Mouse (Mus musculus) hindbrain, embryonic 15.5 days (tissue): ENCODE results near the gene Eva1b. TPM values are rescaled to one million over a fixed set of nuclear protein-coding genes. Genes with fewer than 3 reads are reported as not detected.

Experiments
- ATAC-seq: fragments of 200-750 bp; cut with Nextera tagmentation; 2 replicates; pipeline ENCODE4 v1.8.0; 2017; ENCODE audit warnings: low read depth, moderate number of reproducible peaks, moderate TSS enrichment; ENCODE audit not compliant: low FRiP score
- H3K27ac ChIP-seq: fragments of 300-500 bp; sonication (generic); replicated peaks from 2 replicates; pipeline ENCODE4 v1.5.1; 2015; ENCODE audit warnings: mild to moderate bottlenecking, inconsistent platforms
- H3K27me3 ChIP-seq: fragments of 300-500 bp; sonication (generic); 2 replicates; pipeline ENCODE4 v1.6.1; 2015; ENCODE audit warnings: control low read depth, inconsistent platforms
- H3K36me3 ChIP-seq: fragments of 300-500 bp; sonication (generic); 2 replicates; pipeline ENCODE4 v1.6.1; 2015; ENCODE audit warnings: control low read depth, inconsistent platforms
- H3K4me1 ChIP-seq: fragments of 300-500 bp; sonication (generic); replicated peaks from 2 replicates; pipeline ENCODE4 v1.6.1; 2015; ENCODE audit warnings: control low read depth, inconsistent platforms
- H3K4me2 ChIP-seq: fragments of 300-500 bp; sonication (generic); 2 replicates; pipeline ENCODE4 v1.6.1; 2015; ENCODE audit warnings: moderate library complexity, mild to moderate bottlenecking, inconsistent platforms
- H3K4me3 ChIP-seq: fragments of 300-500 bp; sonication (generic); 2 replicates; pipeline ENCODE4 v1.5.1; 2015; ENCODE audit warnings: mild to moderate bottlenecking, inconsistent platforms
- H3K9ac ChIP-seq: fragments of 300-500 bp; sonication (generic); 2 replicates; pipeline ENCODE4 v1.6.1; 2015; ENCODE audit warnings: inconsistent platforms
- H3K9me3 ChIP-seq: fragments of 300-500 bp; sonication (generic); 2 replicates; pipeline ENCODE4 v1.6.1; 2016; ENCODE audit warnings: control low read depth, inconsistent platforms
- WGBS: fragments of 180-500 bp; shearing (Covaris S2); methylation state at CpG from one replicate; pipeline ENCODE4 v1.1.7; 2015; 5-methylcytosine and 5-hydroxymethylcytosine counted together
- polyA plus RNA-seq: library from polyadenylated mRNA; unstranded; fragments of >200 nt; fragmentation: Nextera tagmentation; extraction: Ambion mirVana; gene quantifications from 2 replicates; pipeline ENCODE4 v1.2.1, GENCODE M21; 2015

Eva1b gene
- polyA plus RNA-seq, 1 experiment from 2014 or later = 14.5 TPM

GRCm38 (mm10) chr4:126149041-126149676 lies 1.6 kb downstream of the Eva1b start:
- peak; percentile 23; the same call in 1 of the 2 replicates for ATAC-seq
- no peaks in the 10 kb centered on the region for H3K9me3 ChIP-seq

GRCm38 (mm10) chr4:126149798-126150197 lies 2.3 kb downstream of the Eva1b start:
- H3K27ac ChIP-seq = 0 out of 2 replicates have a peak overlapping the region, but pooled peaks have one; percentile 4
- H3K4me2 ChIP-seq = peak overlapping the region; percentile 57; the same call in 1 of the 2 replicates
- no peak for ATAC-seq
- WGBS = 54% methylated on average over 10 of the region's 10 CpGs
- no peak overlapping the region for H3K9ac ChIP-seq
- H3K4me1 ChIP-seq = peaks cover 22% of the 10 kb centered on the region
- H3K36me3 ChIP-seq = no peaks in the 10 kb centered on the region
- no peak overlapping the region for H3K4me3 ChIP-seq
- no peaks in the 10 kb centered on the region for H3K9me3 ChIP-seq
- H3K27me3 ChIP-seq = peaks cover 34% of the 10 kb centered on the region

More at GRCm38 (mm10) chr4:126149041-126149676, 1.6 kb downstream of the Eva1b start:
- Histone ChIP-seq H3K9ac (peak overlapping the region; percentile 36), H3K4me2 (peak overlapping the region; percentile 57), H3K4me1 (peaks cover 22% of the 10 kb centered on the region), H3K4me3 (peak overlapping the region; percentile 40), H3K36me3 (no peaks in the 10 kb centered on the region), H3K27ac (no peak overlapping the region), H3K27me3 (peaks cover 34% of the 10 kb centered on the region)
- 18% methylated on average over 42 of the region's 42 CpGs for WGBS

GRCm38 (mm10) chr4:126150297-126150948 lies 2.9 kb downstream of the Eva1b start:
- no peak for ATAC-seq
- no peak overlapping the region for H3K9ac ChIP-seq
- H3K27ac ChIP-seq = no peak overlapping the region
- WGBS = 61% methylated on average over 16 of the region's 16 CpGs
- H3K27me3 ChIP-seq = peaks cover 34% of the 10 kb centered on the region
- H3K4me2 ChIP-seq = no peak overlapping the region
- H3K4me1 ChIP-seq = peaks cover 22% of the 10 kb centered on the region
- no peaks in the 10 kb centered on the region for H3K36me3 ChIP-seq
- H3K4me3 ChIP-seq = no peak overlapping the region
- no peaks in the 10 kb centered on the region for H3K9me3 ChIP-seq

- H3K9me3 ChIP-seq = no peaks in the 10 kb centered on the region
- no peak overlapping the region for H3K4me2 ChIP-seq
- 80% methylated on average over 6 of the region's 6 CpGs for WGBS
- H3K27ac ChIP-seq = no peak overlapping the region
- H3K36me3 ChIP-seq = no peaks in the 10 kb centered on the region
- no peak overlapping the region for H3K4me3 ChIP-seq
- H3K27me3 ChIP-seq = peaks cover 34% of the 10 kb centered on the region
- no peak overlapping the region for H3K9ac ChIP-seq
- no peak for ATAC-seq
- H3K4me1 ChIP-seq = peaks cover 22% of the 10 kb centered on the region
Measured at GRCm38 (mm10) chr4:126150949-126151320, 3.4 kb downstream of the Eva1b start.

GRCm38 (mm10) chr4:126151701-126152440 lies 4.3 kb downstream of the Eva1b start:
- peaks cover 22% of the 10 kb centered on the region for H3K4me1 ChIP-seq
- 86% methylated on average over 16 of the region's 16 CpGs for WGBS
- no peak overlapping the region for H3K27ac ChIP-seq
- no peak for ATAC-seq
- no peak overlapping the region for H3K4me3 ChIP-seq
- no peaks in the 10 kb centered on the region for H3K9me3 ChIP-seq
- H3K4me2 ChIP-seq = no peak overlapping the region
- no peak overlapping the region for H3K9ac ChIP-seq
- peaks cover 34% of the 10 kb centered on the region for H3K27me3 ChIP-seq
- H3K36me3 ChIP-seq = no peaks in the 10 kb centered on the region

- H3K36me3 ChIP-seq = no peaks in the 10 kb centered on the region
- H3K9me3 ChIP-seq = no peaks in the 10 kb centered on the region
- ATAC-seq = no peak
- peaks cover 17% of the 10 kb centered on the region for H3K4me1 ChIP-seq
- no peak overlapping the region for H3K9ac ChIP-seq
- peaks cover 27% of the 10 kb centered on the region for H3K27me3 ChIP-seq
- H3K27ac ChIP-seq = no peak overlapping the region
- H3K4me2 ChIP-seq = no peak overlapping the region
- 66% methylated on average over 14 of the region's 14 CpGs for WGBS
- no peak overlapping the region for H3K4me3 ChIP-seq
Measured at GRCm38 (mm10) chr4:126152864-126153263, 5.3 kb downstream of the Eva1b start.

- Histone ChIP-seq H3K27ac (peak overlapping the region; percentile 2; the same call in 1 of the 2 replicates), H3K9ac (no peak overlapping the region), H3K4me3 (no peak overlapping the region), H3K36me3 (no peaks in the 10 kb centered on the region), H3K4me2 (no peak overlapping the region), H3K4me1 (no peaks in the 10 kb centered on the region), H3K9me3 (no peaks in the 10 kb centered on the region), H3K27me3 (peaks cover 6% of the 10 kb centered on the region)
- ATAC-seq = no peak
- 65% methylated on average over 4 of the region's 4 CpGs for WGBS
Measured at GRCm38 (mm10) chr4:126155183-126155582, 7.6 kb downstream of the Eva1b start.

- Histone ChIP-seq H3K4me3 (no peak overlapping the region), H3K9me3 (no peaks in the 10 kb centered on the region), H3K9ac (no peak overlapping the region), H3K27me3 (no peaks in the 10 kb centered on the region), H3K4me2 (no peak overlapping the region), H3K27ac (peak overlapping the region; percentile 2; the same call in 1 of the 2 replicates), H3K4me1 (no peaks in the 10 kb centered on the region), H3K36me3 (no peaks in the 10 kb centered on the region)
- WGBS = 59% methylated on average over 2 of the region's 2 CpGs
- peak; percentile 24; the same call in 1 of the 2 replicates for ATAC-seq
Measured at GRCm38 (mm10) chr4:126155869-126156268, 8.3 kb downstream of the Eva1b start.

- Histone ChIP-seq H3K27ac (no peak overlapping the region), H3K27me3 (no peaks in the 10 kb centered on the region), H3K4me3 (no peak overlapping the region), H3K36me3 (no peaks in the 10 kb centered on the region), H3K4me2 (no peak overlapping the region), H3K4me1 (no peaks in the 10 kb centered on the region), H3K9me3 (no peaks in the 10 kb centered on the region), H3K9ac (no peak overlapping the region)
- ATAC-seq = no peak
- WGBS = 61% methylated on average over 5 of the region's 5 CpGs
Measured at GRCm38 (mm10) chr4:126156617-126157016, 9.1 kb downstream of the Eva1b start.

- no peaks in the 10 kb centered on the region for H3K36me3 ChIP-seq
- no peak overlapping the region for H3K4me2 ChIP-seq
- H3K27me3 ChIP-seq = no peaks in the 10 kb centered on the region
- H3K4me3 ChIP-seq = no peak overlapping the region
- H3K27ac ChIP-seq = no peak overlapping the region
- no peak for ATAC-seq
- H3K4me1 ChIP-seq = peaks cover 5% of the 10 kb centered on the region; the same call in 1 of the 2 replicates
- no peak overlapping the region for H3K9ac ChIP-seq
- WGBS = 85% methylated on average over 6 of the region's 6 CpGs
- H3K9me3 ChIP-seq = no peaks in the 10 kb centered on the region
Measured at GRCm38 (mm10) chr4:126157562-126157961, 10.0 kb downstream of the Eva1b start.

GRCm38 (mm10) chr4:126159455-126159854 lies 11.9 kb downstream of the Eva1b start:
- Histone ChIP-seq H3K9ac (no peak overlapping the region), H3K27ac (no peak overlapping the region), H3K9me3 (no peaks in the 10 kb centered on the region), H3K27me3 (no peaks in the 10 kb centered on the region), H3K36me3 (no peaks in the 10 kb centered on the region), H3K4me1 (peaks cover 13% of the 10 kb centered on the region), H3K4me2 (no peak overlapping the region), H3K4me3 (no peak overlapping the region)
- WGBS = 73% methylated on average over 7 of the region's 8 CpGs
- no peak for ATAC-seq

GRCm38 (mm10) chr4:126160981-126161380 lies 13.4 kb downstream of the Eva1b start:
- no peak for ATAC-seq
- Histone ChIP-seq H3K36me3 (peaks cover 6% of the 10 kb centered on the region), H3K9me3 (no peaks in the 10 kb centered on the region), H3K4me1 (peaks cover 13% of the 10 kb centered on the region), H3K27ac (no peak overlapping the region), H3K9ac (no peak overlapping the region), H3K4me3 (no peak overlapping the region), H3K27me3 (no peaks in the 10 kb centered on the region), H3K4me2 (no peak overlapping the region)
- WGBS = 92% methylated on average over 8 of the region's 8 CpGs
